Mouse (Mus musculus) adrenal gland, adult 2 months (tissue): ENCODE results near the gene Dtl. TPM values are rescaled to one million over a fixed set of nuclear protein-coding genes. Genes with fewer than 3 reads are reported as not detected.

ENCODE experiments used
- polyA plus RNA-seq: library from polyadenylated mRNA; depleted of rRNA; stranded (reverse); fragments of >200 nt; gene quantifications from 2 replicates; pipeline ENCODE4 v1.2.3, GENCODE M21; 2012; rRNA removed
- total RNA-seq, 2 experiments: library from RNA; stranded (reverse); gene quantifications; 2 replicates each; pipeline ENCODE4 v1.2.3; 2021

The Dtl gene
- total and polyA plus RNA-seq, 3 experiments = 0.34 to 1.0 (median 0.90) TPM

Other genes with a start within 250 kb of the Dtl start
- gene Tmem206, start 249.6 kb downstream of the Dtl start, total RNA-seq = 1 to 10 TPM; 4.2 to 7.4 TPM
- 4.0 and 4.1 TPM in 2 replicates for gene Tmem206, start 249.6 kb downstream of the Dtl start, polyA plus RNA-seq
- gene Ppp2r5a, start 172.3 kb downstream of the Dtl start, total RNA-seq = 100 to 1,000 TPM; 212 to 218 TPM
- gene Ppp2r5a, start 172.3 kb downstream of the Dtl start, polyA plus RNA-seq = 93.3 and 162 TPM in 2 replicates
- 10 to 100 TPM; 23.2 to 26.2 TPM for gene Ints7, start 92 bp upstream of the Dtl start, total RNA-seq
- gene Ints7, start 92 bp upstream of the Dtl start, polyA plus RNA-seq = 15.9 and 19.6 TPM in 2 replicates
- gene Lpgat1, start 142.3 kb upstream of the Dtl start, total RNA-seq = 10 to 100 TPM; 70.8 to 77.0 TPM
- gene Lpgat1, start 142.3 kb upstream of the Dtl start, polyA plus RNA-seq = 12.7 and 13.7 TPM in 2 replicates
- gene Nek2, start 245.9 kb upstream of the Dtl start, total RNA-seq = 1 to 10 TPM; 1.7 to 2.2 TPM
- gene Nek2, start 245.9 kb upstream of the Dtl start, polyA plus RNA-seq = 0.98 and 1.1 TPM in 2 replicates